Mouse (Mus musculus) liver, embryonic 14.5 days (tissue): Measurements from ENCODE around the gene Spon1.

Experiments used
- CTCF ChIP-seq: IDR thresholded peaks from 2 replicates; pipeline ENCODE4 v1.5.1; 2016; ENCODE audit warnings: antibody characterized with exemption, low read depth, control low read depth
- EP300 ChIP-seq: IDR thresholded peaks from 2 replicates; pipeline ENCODE4 v1.6.1; 2016; ENCODE audit warnings: antibody characterized with exemption, low read depth

DNA sequence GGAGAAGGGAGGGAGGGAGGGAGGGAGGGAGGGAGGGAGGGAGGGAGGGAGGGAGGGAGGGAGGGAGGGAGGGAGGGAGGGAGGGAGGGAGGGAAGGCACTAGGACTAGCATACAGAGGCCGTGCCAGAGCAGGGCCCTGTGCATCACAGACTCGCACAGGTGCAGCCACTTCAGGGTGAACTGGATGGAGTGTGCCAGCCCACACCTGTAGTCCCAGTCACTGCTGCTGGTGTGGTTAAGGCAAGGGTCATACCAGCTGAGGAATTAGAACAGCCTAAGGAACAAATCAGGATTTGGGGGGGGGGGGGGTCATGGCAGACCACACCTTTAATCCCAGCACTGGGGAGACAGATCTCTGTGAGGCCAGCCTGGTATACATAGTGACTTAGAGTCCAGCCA, 317.3 kb downstream of the Spon1 start:
- TF ChIP-seq EP300, result no peak
- TF ChIP-seq CTCF, result no peak
